Mouse (Mus musculus) left cerebral cortex, postnatal 25 days (tissue): ENCODE data around the gene Tmem206. TPM values are rescaled to one million over a fixed set of nuclear protein-coding genes. Genes with fewer than 3 reads are reported as not detected.

Experiments
- DNase-seq, 2 experiments: peaks; one replicate each; pipeline ENCODE4 v3.0.0; 2022; ENCODE audit warnings: low spot score in 2 of 2, mixed read lengths in 1 of 2
- intact Hi-C: fragments of 180-260 bp; cut with DNase I; formaldehyde crosslinking; loops from one replicate; pipeline ENCODE4 v1.15.1; 2025
- total RNA-seq, 2 experiments: library from RNA; stranded (reverse); gene quantifications; 2 replicates each; pipeline ENCODE4 v1.2.3; 2021

The Tmem206 gene
- 1 to 10 TPM; 9.0 to 9.1 TPM for total RNA-seq

DNA sequence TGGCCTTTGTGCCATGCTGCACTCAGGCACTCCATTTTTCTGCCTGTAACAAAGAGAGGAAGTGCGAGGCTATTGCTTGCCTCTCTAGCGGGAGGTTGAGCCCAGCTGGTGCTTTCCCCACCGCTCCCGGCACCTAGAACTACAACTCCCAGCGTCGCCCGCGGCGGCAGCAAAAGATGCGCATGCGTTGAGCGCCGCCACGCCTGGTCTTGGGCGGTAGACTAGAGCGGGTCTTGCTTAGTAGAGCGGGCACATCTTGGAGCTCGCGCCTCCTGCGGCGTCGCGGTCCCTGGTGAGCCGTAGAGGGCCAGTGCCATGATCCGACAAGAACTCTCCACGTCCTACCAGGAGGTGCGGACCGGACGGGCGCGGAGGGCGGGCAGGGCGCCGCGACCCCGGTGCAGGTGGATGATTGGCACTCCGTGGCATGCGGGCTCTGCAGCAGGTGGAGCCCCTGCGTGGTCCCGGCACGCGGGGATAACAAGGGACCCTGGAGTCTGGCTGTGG is at the start of gene Tmem206:
Gene Tmem206 (plus strand): TSS at position 187 of the 507 bp plus-strand sequence.
- DNase-seq, result peak; percentile 95 to 96
- intact Hi-C loops, result no loop called here

DNA sequence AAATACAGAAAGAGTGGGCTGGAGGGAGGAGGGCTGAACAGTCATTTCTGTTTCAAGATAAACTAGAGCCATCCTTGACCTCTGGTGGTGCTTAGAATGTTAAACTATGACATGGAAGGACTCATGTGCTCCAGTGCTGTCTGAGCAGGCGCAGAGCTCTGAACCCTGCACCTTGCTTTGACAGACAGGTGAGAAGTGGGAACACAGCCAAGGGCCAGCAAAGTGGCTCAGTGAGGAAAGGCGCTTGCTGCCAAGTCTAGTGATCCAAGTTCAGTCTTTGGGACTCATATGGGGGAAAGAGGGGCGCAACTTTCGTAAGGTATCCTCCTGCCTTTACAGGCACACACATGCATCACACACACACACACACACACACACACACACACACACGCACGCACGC is 49.5 kb upstream of the Tmem206 start:
- intact Hi-C loops, result loop anchor here (5.0 to 10.0 kb wide), 3 partner anchors 94 to 181 kb away; partner anchors contain the start of gene Batf3
- no peak for DNase-seq

DNA sequence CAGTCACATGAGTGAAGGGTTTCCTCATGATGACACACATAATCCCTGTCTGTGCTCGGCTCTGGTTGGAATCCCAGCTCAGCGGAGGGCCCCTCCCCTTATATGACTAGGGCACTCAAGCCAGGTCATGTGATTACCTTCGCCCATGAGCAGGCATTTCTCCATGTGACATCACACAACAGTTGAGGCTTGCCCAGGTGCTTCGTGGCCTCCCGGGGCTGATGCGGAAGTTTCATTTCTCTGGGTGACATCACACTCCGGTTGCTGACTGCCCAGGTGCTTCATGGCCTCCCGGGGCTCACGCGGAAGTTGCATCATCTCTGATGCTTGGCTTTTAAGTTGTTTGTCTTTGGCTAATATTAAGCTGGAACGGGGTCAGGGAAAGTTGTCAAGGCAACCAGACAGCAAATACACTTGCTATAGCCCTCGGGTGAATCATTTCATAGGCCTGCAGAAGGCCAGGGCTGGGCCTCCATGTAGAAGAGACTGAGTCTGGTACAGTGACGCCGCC is 48.1 kb upstream of the Tmem206 start:
- intact Hi-C loops, result loop anchor here (5.0 to 10.0 kb wide), 3 partner anchors 95 to 183 kb away; partner anchors contain the start of gene Batf3
- no peak for DNase-seq

DNA sequence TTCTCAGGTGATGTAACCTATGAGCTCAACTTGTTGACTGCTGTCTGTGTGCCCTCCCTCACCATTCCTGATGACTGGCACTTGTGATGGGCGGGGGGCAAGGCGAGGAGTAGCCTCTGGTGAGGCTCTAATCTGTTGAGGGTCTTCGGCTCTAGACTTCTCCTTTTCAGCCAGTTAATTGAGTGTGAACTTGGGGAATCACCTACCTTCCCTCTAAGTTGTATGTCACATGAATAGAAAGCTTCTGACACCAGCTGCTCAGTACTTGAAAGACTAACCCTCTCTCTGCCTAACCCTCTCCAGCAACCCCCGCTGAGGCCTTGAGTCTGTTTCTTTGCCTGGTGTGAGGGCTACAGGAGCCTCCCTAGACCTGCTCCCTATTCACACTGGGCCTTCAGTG is 47.4 kb upstream of the Tmem206 start:
- no peak for DNase-seq
- intact Hi-C loops, result loop anchor here (5.0 to 10.0 kb wide), 3 partner anchors 96 to 184 kb away; partner anchors contain the start of gene Batf3

DNA sequence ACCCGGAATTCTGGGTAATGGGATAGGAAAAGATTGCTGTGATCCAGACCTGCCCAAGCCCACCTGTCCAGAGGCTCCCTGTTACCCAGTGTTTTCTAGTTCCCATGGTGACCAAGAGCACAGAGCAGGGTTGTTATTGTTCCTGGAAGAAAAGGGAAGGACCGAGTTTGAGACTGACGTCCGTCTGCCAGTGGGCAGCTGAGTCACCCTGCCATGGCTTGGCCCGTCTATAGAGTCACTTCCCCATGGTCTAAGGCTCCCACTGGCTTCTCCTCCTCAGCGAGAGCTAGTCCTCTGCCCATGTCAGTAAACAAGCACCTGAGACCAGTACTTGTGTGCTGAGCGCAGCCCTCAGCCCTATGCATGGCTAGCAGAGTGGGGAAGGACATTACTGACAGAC is 44.5 kb upstream of the Tmem206 start:
- DNase-seq, result no peak
- intact Hi-C loops, result no loop called here

DNA sequence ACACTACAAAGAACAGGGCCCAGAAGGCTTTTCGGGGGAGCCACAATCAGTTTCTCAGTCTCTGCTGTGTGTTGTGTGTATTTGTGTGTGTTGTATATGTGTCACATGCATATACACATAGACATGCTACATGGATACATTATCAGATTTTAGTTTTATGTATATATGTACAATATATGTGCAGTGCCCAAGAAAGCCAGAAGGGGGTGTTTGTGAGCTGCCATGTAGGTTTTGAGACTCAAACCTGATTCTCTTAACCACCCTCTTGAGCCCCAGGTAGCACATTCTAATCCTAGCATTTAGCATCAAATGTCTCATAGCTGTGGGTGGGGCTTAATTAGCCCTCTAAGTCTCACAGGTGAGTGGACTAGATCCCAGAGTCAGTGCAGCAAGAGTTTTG is 43.4 kb upstream of the Tmem206 start:
- intact Hi-C loops, result no loop called here
- no peak for DNase-seq

DNA sequence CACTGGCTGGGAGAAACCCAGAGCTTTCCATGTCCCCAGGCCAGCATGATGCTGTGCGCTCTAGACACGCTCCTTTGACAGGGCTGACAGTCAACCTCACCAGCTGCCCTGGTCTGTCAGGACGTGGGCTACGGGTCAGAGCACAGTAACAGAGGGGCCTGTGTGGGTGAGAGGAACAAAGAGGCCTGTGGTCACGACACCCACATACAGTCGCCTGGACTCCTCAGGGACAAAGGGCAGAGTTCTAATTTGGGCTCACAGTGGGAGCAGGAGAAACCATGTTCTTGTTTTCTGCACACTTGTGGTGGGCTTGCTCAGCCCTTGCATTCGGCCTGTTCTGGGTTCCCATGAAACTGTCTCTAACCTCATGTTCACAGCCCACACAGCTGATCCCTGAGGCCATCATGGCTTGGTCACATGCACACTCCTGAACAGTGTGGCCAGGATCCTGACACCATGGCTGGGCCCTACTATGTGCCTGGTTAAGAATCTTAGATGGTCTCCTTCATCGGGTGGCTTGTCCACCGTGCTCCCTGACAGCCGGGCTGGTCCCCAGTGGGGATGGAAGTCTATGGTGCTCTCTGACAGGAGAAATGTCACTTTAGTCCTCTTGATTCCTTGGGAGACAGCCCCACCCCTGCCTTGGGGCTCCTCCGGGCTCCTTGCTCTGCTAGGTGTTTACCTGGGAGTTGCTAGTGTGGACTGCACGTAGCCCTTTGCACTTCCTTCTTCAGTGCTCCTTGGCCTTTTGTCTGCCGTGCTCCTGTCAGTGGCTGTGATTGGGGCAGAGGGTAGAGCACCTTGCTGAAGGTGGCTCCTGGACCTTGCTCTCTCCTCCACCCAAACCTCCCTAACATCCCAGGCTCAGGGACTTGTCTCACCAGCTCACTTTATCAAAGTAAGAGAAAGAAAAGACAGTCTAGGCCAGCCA is 42.3 kb upstream of the Tmem206 start:
- DNase-seq, result no peak
- intact Hi-C loops, result no loop called here

DNA sequence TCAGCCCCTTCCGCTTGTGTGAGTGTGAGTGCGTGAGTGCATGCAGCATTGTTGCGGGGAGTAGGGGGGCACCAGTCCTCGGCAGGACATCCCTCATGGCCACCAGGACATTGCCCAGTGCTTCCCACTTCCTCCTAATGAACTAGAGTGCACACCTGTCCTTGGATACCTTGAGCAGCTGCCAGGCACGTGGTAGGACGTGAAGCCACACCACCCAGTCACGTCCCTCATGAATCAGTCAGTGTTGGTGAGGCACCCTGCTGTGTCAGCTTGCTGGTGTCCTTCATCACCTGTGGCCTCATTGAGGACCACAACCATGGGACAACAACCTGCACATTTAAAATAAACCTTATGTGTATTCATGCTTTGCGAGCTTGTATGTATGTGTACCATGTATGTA is 41.2 kb upstream of the Tmem206 start:
- intact Hi-C loops, result no loop called here

DNA sequence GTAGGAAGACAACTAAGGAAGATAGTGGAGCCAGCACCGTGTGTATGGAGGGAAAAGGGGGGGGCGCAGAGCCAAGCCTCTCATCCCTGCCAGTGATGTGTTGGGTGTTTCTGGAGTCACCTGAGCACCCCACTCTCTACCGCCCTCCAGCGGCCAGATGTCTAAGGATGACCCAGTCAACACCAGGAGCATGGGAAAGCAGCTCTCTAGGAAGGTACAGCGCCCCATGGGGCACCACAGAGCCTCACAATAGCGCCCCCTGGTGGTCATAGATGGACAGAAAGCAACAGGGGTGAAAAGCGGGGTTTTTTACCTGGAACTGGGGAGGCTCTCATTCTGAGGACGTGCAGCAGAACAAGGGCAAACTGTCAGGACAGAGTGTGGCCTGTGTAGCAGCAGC is 37.0 kb upstream of the Tmem206 start:
- intact Hi-C loops, result no loop called here
- no peak for DNase-seq

More for the DNA sequence above, 41.2 kb upstream of the Tmem206 start:
- no peak for DNase-seq

DNA sequence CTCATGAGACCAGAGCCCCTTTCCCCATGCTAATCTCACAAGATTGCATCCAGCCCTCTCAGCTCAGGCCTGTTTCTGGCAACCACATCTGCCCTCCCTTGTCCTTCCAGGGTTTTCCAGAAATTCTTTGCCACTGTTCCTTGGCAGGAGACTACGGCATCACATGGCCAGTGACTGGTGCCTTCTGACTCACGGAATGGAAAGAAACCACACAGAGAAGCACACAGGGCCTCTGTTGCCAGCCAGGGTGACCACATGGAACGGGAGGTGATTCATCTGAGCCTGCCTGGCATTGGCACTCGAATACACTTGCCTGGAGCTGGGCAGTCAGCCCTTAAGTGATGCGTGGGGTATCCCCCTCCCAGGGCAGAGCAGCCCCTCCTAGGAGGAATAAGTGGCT is 33.4 kb upstream of the Tmem206 start:
- peak; percentile 49 to 81 for DNase-seq
- intact Hi-C loops, result no loop called here

DNA sequence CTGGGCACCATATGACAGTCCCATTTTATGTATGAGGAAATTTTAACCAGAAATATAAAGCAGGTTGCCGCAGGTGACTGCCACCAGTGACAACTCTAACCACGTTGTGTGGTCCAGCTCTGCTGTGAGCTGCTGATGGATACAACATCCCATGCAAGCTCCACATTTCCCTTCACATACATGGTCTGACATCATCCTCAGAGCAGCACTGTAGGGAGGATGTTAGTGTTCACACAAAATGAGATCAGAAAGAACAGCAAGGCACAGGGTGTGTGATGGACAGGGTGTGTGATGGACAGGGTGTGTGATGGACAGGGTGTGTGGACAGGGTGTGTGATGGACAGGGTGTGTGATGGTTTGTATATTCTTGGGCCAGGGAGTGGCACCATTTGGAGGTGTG is 32.7 kb upstream of the Tmem206 start:
- no peak for DNase-seq
- intact Hi-C loops, result no loop called here

DNA sequence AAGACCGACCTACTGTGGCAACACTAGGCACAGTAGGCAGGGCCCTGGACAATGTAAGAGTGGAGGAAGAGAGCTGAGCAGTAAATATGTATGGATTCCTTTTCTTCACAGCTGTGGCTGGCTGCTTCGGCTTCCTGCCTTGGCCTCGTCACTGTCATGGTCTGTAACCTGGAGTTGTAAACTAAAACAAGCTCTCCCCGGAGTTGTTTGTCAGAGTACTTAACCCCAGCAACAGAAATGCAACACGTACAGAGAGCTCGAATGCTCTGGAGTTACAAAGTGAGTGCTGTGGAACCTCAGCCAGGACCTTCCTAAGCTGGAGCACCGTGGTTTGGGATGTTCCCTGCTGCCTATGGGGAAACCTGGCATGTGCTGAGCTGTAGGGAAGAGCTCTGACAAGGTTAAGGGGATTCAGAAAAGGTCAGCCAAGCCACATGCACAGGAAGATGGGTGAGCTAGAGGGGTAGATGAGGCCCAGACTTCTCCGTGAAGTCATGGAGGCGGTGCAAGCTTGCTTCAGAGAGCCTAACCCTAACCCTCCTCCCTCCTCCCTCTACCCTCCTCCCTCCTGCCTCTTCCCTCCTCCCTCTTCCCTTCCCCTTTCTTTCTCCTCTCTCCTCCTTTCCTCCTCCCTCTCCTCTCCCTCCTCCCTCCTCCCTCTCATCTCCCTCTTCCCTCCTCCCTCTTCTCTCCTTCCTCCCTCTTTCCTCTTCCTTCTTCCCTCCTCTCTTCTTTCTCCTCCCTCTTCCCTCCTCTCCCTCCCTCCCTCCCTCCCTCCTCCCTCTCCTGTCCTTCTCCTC is 31.5 kb upstream of the Tmem206 start:
- intact Hi-C loops, result no loop called here

DNA sequence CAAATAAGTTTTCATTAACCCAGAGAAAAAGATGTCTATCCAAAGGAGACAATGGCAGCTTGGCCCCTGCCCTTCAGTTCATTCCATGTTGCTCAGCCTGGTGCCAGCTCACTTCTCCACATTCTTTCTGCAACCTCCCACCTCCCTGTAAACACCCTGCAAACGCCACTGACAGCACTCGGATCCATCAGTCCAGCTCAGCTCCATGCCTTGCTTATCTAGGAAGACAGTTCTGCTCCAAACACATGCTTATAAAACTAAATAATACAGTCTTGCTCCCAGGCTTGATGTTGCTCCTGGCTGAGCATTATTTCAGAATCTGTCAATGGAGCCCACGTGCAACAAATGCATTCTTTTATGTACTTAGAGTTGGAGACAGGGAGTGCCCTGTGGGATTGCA is 29.9 kb upstream of the Tmem206 start:
- no peak for DNase-seq
- intact Hi-C loops, result no loop called here

More for the DNA sequence above, 31.5 kb upstream of the Tmem206 start:
- DNase-seq, result no peak

DNA sequence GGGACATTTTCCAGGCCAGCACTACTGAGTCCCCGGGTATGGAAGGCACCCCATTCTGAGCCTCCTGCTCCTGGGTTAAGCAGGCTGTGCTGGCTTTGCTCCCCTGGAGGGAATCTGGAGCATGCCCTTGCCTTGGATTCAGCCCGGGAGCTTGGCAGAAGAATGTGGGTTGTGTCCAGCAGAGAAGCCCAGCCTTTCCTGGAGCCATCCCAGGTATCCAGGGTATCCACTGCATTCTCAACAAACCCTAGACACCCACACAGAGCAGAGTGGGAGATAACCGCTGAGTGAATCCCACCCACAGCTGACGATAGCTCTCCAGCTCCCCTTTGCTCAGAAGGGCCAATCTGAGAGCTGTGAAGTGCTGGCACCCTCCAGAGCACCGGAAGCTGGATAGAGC is 29.3 kb upstream of the Tmem206 start:
- DNase-seq, result peak in 1 of 2 experiments; percentile 32
- intact Hi-C loops, result no loop called here

DNA sequence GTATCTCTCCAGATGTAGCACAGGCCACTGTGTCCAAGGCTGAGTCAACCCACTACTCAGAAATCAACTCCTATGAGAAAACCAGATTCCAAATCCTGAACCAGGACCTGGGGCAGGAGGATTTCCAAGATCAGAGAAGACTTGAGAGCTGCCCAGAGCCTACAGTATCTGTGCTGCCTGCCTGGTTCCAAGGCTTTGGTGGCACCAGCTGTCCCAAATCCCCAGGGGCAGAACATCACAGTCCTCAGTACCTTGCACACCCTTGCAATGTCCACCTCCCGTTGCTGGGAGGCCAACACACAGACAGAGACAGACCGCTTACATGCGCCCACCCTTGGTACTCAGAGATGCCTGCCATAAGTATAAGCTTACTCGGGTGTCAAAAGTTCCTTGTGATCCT is 27.4 kb upstream of the Tmem206 start:
- DNase-seq, result no peak
- intact Hi-C loops, result no loop called here

DNA sequence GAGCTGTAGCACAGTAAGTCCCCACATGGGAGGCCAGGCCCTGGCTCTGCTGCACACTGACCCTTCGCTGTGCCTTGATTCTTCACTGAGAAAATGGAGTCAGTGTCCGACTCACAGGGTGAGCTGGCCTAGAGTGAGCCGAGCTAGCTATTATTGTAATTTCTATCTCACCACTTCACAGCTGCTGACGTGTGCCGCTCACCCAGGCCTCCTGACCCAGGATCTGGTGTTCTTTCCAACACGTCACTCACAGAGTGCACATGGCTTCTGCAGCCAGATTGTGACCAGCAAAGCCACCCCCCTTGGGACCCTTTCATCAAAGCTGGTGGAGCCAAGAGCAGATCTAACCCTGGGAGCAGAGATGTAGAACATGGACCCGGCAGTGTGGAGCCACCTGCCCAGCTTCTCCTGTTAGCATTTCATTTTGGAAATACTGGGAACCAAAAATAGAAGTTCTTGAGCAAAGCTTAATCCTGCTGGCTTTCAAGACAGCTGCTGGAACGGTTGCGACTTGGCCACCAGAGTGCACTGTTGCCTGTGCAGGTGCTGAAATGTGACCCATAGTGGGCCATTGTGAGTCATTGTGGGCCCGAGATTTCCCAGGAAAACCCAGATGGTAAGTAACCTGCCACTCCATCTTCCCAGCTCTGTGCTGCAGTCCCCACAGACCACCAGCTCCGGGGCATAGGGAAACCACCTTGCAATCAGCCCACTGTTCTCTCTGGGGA is 26.3 kb upstream of the Tmem206 start:
- peak; percentile 45 to 61 for DNase-seq

DNA sequence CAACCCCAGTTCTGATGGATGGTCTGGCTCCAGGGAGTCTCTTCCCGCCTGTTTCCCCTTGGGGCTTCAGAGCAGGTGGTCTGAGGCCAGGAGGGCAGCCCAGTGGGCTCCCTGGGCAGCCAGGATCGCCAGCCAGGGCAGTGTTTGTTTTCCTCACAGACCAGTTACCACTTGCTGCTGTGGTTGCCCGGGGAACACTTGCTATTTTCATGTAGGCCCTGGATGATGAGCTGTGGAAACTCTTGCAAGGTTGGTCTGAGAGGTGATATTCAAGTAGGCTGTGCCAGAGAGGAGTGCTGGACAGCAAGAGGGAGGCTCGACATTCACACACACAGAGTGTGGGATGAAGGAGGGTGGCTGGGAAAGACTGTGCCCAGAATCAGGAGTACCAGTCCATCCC is 23.8 kb upstream of the Tmem206 start:
- intact Hi-C loops, result no loop called here
- DNase-seq, result no peak

More for the DNA sequence above, 26.3 kb upstream of the Tmem206 start:
- intact Hi-C loops, result no loop called here

DNA sequence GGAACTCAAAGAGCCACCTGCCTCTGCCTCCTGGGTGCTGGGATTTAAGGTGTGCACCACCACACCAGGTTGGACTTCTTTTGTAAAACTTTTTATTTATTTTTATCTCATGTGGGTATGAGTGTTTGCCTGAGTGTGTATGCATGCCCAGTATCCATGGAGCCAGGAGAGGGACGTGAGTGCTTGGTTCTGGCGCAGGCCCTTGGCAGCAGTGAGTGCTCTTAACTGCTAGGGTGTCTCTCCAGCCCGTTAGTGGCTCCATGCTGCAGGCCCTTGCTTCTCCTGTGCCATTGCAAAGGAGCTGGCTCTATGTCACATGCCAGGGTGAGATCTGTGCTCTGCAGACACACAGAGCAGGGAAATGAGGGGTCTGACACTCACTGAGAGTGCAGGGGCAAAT is 22.0 kb upstream of the Tmem206 start:
- no peak for DNase-seq
- intact Hi-C loops, result no loop called here

DNA sequence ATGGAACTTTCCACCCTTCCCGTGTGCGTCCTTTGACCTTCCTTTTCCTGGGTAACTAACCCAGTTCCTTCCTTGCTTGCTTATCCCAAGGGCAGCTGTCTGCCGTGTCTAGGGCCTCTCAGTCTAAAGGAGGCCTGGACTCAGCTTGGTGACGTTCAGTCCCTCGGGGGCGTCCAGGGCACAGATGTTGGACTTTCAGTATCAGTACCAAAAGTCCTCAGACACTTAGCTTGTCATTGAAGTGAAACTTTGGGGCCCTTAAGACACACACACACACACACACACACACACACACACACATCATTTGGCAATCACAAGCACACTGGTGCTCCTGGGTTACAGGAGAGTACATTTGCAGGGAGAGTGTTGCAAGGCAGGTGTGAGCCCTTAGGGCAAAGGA is 21.5 kb upstream of the Tmem206 start:
- intact Hi-C loops, result no loop called here
- no peak for DNase-seq
